Mouse (Mus musculus): ENCODE results near the gene Dnaaf2.

DNA sequence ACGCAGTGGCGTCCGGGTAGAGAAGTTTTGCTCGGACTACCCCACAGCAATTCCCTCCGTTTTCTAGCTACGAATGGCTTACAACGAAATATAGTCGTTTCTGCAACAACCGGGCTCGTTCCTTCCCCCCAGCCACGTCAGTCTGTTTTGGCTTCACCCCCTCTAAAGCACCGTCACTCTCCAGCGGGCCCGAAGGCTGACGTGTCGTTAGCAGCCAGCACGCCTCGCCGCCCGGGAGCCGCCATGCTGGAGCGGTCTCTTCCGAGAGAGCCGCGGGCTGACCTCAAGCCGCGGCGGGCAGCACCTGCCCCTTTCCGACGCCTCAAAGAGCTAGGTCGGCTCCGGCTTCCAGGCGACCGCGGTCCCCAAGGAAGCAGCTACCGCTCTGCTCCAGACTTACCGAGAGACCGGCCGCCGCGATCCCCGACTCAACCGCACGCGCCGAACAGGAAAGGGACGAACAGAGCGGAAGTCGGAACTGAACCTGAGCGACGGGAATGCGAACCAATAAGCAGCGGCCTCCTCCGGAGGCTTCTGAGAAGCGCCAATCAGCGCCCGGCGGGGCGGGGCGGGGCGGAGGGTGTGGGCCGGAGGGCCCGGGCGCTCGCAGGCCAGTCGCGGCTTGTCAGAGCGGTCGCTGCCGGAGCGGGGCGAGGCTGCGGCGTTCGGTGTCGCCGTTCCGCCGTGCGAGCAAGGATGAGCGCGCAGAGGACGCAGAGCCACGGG, 14.5 kb downstream of the Dnaaf2 start, which contains the start of the genes Rpl36al and Mgat2:
- TF ChIP-seq CTCF (IDR thresholded peaks at IDR 0.05; ENCODE audit: control insufficient read depth, insufficient read depth, insufficient replicate concordance, low read depth, low read length) (no peak), POLR2A (IDR thresholded peaks at IDR 0.05; ENCODE audit: control insufficient read depth, low read depth, low read length) (peak; percentile 95)

All from testis, adult 2 months (tissue).